Mouse (Mus musculus) small intestine, adult 2 months (tissue): ENCODE data around the gene Dennd5a. TPM values are rescaled to one million over a fixed set of nuclear protein-coding genes. Genes with fewer than 3 reads are reported as not detected.

Source experiments
- H3K27ac ChIP-seq: fragments of 200-500 bp; 2 replicates; pipeline ENCODE4 v1.5.1; 2012; ENCODE audit warnings: low read depth, low read length, control low read depth, inconsistent platforms; ENCODE audit not compliant: insufficient read depth
- H3K27me3 ChIP-seq: fragments of 200-500 bp; 2 replicates; pipeline ENCODE4 v1.6.1; 2012; ENCODE audit warnings: mild to moderate bottlenecking, moderate library complexity, low read length, inconsistent platforms; ENCODE audit not compliant: control insufficient read depth, insufficient read depth
- H3K36me3 ChIP-seq: fragments of 200-500 bp; 2 replicates; pipeline ENCODE4 v1.6.1; 2012; ENCODE audit warnings: mild to moderate bottlenecking, low read length, control low read depth, inconsistent platforms; ENCODE audit not compliant: control insufficient read depth, insufficient read depth
- H3K4me1 ChIP-seq: fragments of 200-500 bp; 2 replicates; pipeline ENCODE4 v1.6.1; 2012; ENCODE audit warnings: low read length, inconsistent platforms, mixed read lengths; ENCODE audit not compliant: control insufficient read depth, insufficient read depth, insufficient read length
- H3K4me3 ChIP-seq: fragments of 200-500 bp; 2 replicates; pipeline ENCODE4 v1.5.1; 2012; ENCODE audit warnings: low read depth, mild to moderate bottlenecking, control low read depth, inconsistent platforms, low read length, moderate library complexity
- CTCF ChIP-seq: fragments of 200-500 bp; IDR thresholded peaks from 2 replicates; pipeline ENCODE4 v1.5.1; 2012; ENCODE audit warnings: low read depth, mild to moderate bottlenecking, control low read depth, inconsistent platforms, low read length, moderate library complexity, mixed read lengths; ENCODE audit not compliant: insufficient replicate concordance, insufficient read length; ENCODE audit errors: extremely low read depth
- POLR2A ChIP-seq: fragments of 200-500 bp; IDR thresholded peaks from 2 replicates; pipeline ENCODE4 v1.6.1; 2012; ENCODE audit warnings: low read depth, mild to moderate bottlenecking, control low read depth, inconsistent platforms, low read length, moderate library complexity
- WGBS: fragments of 180-500 bp; shearing (Covaris S2); methylation state at CpG from one replicate; pipeline ENCODE4 v1.1.7; 2018; 5-methylcytosine and 5-hydroxymethylcytosine counted together
- polyA plus RNA-seq: library from polyadenylated mRNA; depleted of rRNA; stranded (reverse); fragments of >200 nt; gene quantifications from 2 replicates; pipeline ENCODE4 v1.2.3, GENCODE M21; 2012

Dennd5a gene
- polyA plus RNA-seq, 1 experiment, result 11.7 TPM

GRCm38 (mm10) chr7:109876085-109876484 lies 84.2 kb downstream of the Dennd5a start:
- H3K27ac ChIP-seq, result no peak overlapping the region
- no peaks in the 10 kb centered on the region for H3K27me3 ChIP-seq
- TF ChIP-seq CTCF, result no peak
- no peak for TF ChIP-seq POLR2A
- no peak overlapping the region for H3K4me3 ChIP-seq
- H3K4me1 ChIP-seq, result no peaks in the 10 kb centered on the region
- WGBS, result 69% methylated on average over 8 of the region's 8 CpGs
- H3K36me3 ChIP-seq, result no peaks in the 10 kb centered on the region

- Histone ChIP-seq H3K36me3 (no peaks in the 10 kb centered on the region), H3K4me1 (no peaks in the 10 kb centered on the region), H3K27ac (no peak overlapping the region), H3K27me3 (no peaks in the 10 kb centered on the region), H3K4me3 (no peak overlapping the region)
- TF ChIP-seq CTCF (no peak), POLR2A (no peak)
- WGBS, result 56% methylated on average over 3 of the region's 3 CpGs
Measured at GRCm38 (mm10) chr7:109875598-109875997, 84.7 kb downstream of the Dennd5a start.

- H3K27ac ChIP-seq, result no peak overlapping the region
- no peaks in the 10 kb centered on the region for H3K36me3 ChIP-seq
- no peak for TF ChIP-seq POLR2A
- TF ChIP-seq CTCF, result no peak
- no peak overlapping the region for H3K4me3 ChIP-seq
- no peaks in the 10 kb centered on the region for H3K4me1 ChIP-seq
- no peaks in the 10 kb centered on the region for H3K27me3 ChIP-seq
Measured at GRCm38 (mm10) chr7:109875033-109875432, 85.2 kb downstream of the Dennd5a start.

- Histone ChIP-seq H3K27ac (no peak overlapping the region), H3K27me3 (no peaks in the 10 kb centered on the region), H3K4me1 (no peaks in the 10 kb centered on the region), H3K4me3 (no peak overlapping the region), H3K36me3 (no peaks in the 10 kb centered on the region)
- WGBS, result 47% methylated on average over 5 of the region's 5 CpGs
- TF ChIP-seq CTCF (no peak), POLR2A (no peak)
Measured at GRCm38 (mm10) chr7:109873170-109873569, 87.1 kb downstream of the Dennd5a start.

- WGBS, result 74% methylated on average over 5 of the region's 5 CpGs
- TF ChIP-seq CTCF (no peak), POLR2A (no peak)
- Histone ChIP-seq H3K27me3 (no peaks in the 10 kb centered on the region; the same call in 1 of the 2 replicates), H3K27ac (no peak overlapping the region), H3K4me1 (no peaks in the 10 kb centered on the region), H3K4me3 (no peak overlapping the region), H3K36me3 (no peaks in the 10 kb centered on the region)
Measured at GRCm38 (mm10) chr7:109871232-109871631, 89.0 kb downstream of the Dennd5a start.

GRCm38 (mm10) chr7:109868498-109868897 lies 91.8 kb downstream of the Dennd5a start:
- H3K27ac ChIP-seq, result no peak overlapping the region
- no peaks in the 10 kb centered on the region for H3K36me3 ChIP-seq
- no peaks in the 10 kb centered on the region for H3K4me1 ChIP-seq
- peaks cover 17% of the 10 kb centered on the region for H3K27me3 ChIP-seq
- TF ChIP-seq POLR2A, result no peak
- 50% methylated on average over 3 of the region's 3 CpGs for WGBS
- H3K4me3 ChIP-seq, result no peak overlapping the region

GRCm38 (mm10) chr7:109866643-109867042 lies 93.6 kb downstream of the Dennd5a start:
- H3K27ac ChIP-seq, result no peak overlapping the region
- TF ChIP-seq CTCF, result no peak
- H3K4me3 ChIP-seq, result no peak overlapping the region
- 83% methylated on average over 3 of the region's 3 CpGs for WGBS
- no peaks in the 10 kb centered on the region for H3K4me1 ChIP-seq
- peaks cover 17% of the 10 kb centered on the region for H3K27me3 ChIP-seq
- no peaks in the 10 kb centered on the region for H3K36me3 ChIP-seq

GRCm38 (mm10) chr7:109865370-109866229 lies 94.7 kb downstream of the Dennd5a start, which contains the start of gene Scube2:
TSS of gene Scube2 (minus strand) at chr7:109865679.
- 2% methylated on average over 53 of the region's 69 CpGs for WGBS

More at GRCm38 (mm10) chr7:109865370-109866229, 94.7 kb downstream of the Dennd5a start, which contains the start of gene Scube2:
- Histone ChIP-seq H3K27me3 (peaks cover 17% of the 10 kb centered on the region), H3K4me3 (peak within 1 kb of the TSS; percentile 49), H3K36me3 (no peaks in the 10 kb centered on the region), H3K27ac (no peak within 1 kb of the TSS), H3K4me1 (no peaks in the 10 kb centered on the region)
- no peak for TF ChIP-seq CTCF
- no peak for TF ChIP-seq POLR2A
